Mouse (Mus musculus) limb, embryonic 13.5 days (tissue): ENCODE measurements at regions not wholly inside any gene's neighbourhood (a gene's known extent, or its start where the extent isn't known, plus 50 kb on each side); places are given as distances from the start of the nearest gene placed in this dataset.

Source experiments
- ATAC-seq: fragments of 200-750 bp; cut with Nextera tagmentation; 2 replicates; pipeline ENCODE4 v1.8.0; 2017; ENCODE audit warnings: low read depth, moderate number of reproducible peaks, moderate TSS enrichment; ENCODE audit not compliant: low FRiP score
- H3K27ac ChIP-seq: fragments of 300-500 bp; sonication (generic); 2 replicates; pipeline ENCODE4 v1.5.1; 2015; ENCODE audit warnings: inconsistent platforms, mild to moderate bottlenecking, moderate library complexity
- H3K27me3 ChIP-seq: fragments of 300-500 bp; sonication (generic); 2 replicates; pipeline ENCODE4 v1.6.1; 2015; ENCODE audit warnings: mild to moderate bottlenecking, inconsistent platforms
- H3K36me3 ChIP-seq: fragments of 300-500 bp; sonication (generic); 2 replicates; pipeline ENCODE4 v1.6.1; 2015; ENCODE audit warnings: inconsistent platforms, mild to moderate bottlenecking, moderate library complexity
- H3K4me1 ChIP-seq: fragments of 300-500 bp; sonication (generic); 2 replicates; pipeline ENCODE4 v1.6.1; 2015; ENCODE audit warnings: inconsistent platforms
- H3K4me2 ChIP-seq: fragments of 300-500 bp; sonication (generic); replicated peaks from 2 replicates; pipeline ENCODE4 v1.6.1; 2015; ENCODE audit warnings: inconsistent platforms, mild to moderate bottlenecking, moderate library complexity
- H3K4me3 ChIP-seq: fragments of 300-500 bp; sonication (generic); 2 replicates; pipeline ENCODE4 v1.5.1; 2015; ENCODE audit warnings: moderate library complexity, mild to moderate bottlenecking, inconsistent platforms
- H3K9ac ChIP-seq: fragments of 300-500 bp; sonication (generic); 2 replicates; pipeline ENCODE4 v1.6.1; 2015; ENCODE audit warnings: mild to moderate bottlenecking, inconsistent platforms
- H3K9me3 ChIP-seq: fragments of 300-500 bp; sonication (generic); 2 replicates; pipeline ENCODE4 v1.6.1; 2016; ENCODE audit warnings: inconsistent platforms
- WGBS: fragments of 180-500 bp; shearing (Covaris S2); methylation state at CpG from one replicate; pipeline ENCODE4 v1.1.7; 2015; 5-methylcytosine and 5-hydroxymethylcytosine counted together

- no peak for ATAC-seq
- H3K27ac ChIP-seq, result no peak overlapping the region
- H3K36me3 ChIP-seq, result no peaks in the 10 kb centered on the region
- H3K27me3 ChIP-seq, result no peaks in the 10 kb centered on the region
- peaks cover 37% of the 10 kb centered on the region for H3K4me1 ChIP-seq
- H3K4me2 ChIP-seq, result no peak overlapping the region
- H3K9ac ChIP-seq, result no peak overlapping the region
- no peaks in the 10 kb centered on the region for H3K9me3 ChIP-seq
- no peak overlapping the region for H3K4me3 ChIP-seq
- WGBS, result 76% methylated on average over 6 of the region's 6 CpGs
Measured at GRCm38 (mm10) chr12:79961076-79961475, 151.7 kb downstream of the Zfp36l1 start.

GRCm38 (mm10) chr12:79960446-79960845 is 152.4 kb downstream of the Zfp36l1 start:
- H3K36me3 ChIP-seq, result no peaks in the 10 kb centered on the region
- ATAC-seq, result no peak
- 58% methylated on average over 4 of the region's 4 CpGs for whole genome bisulfite sequencing
- H3K4me1 ChIP-seq, result peaks cover 31% of the 10 kb centered on the region
- no peak overlapping the region for H3K4me3 ChIP-seq
- no peak overlapping the region for H3K9ac ChIP-seq
- H3K27me3 ChIP-seq, result no peaks in the 10 kb centered on the region
- H3K4me2 ChIP-seq, result no peak overlapping the region
- H3K9me3 ChIP-seq, result no peaks in the 10 kb centered on the region
- H3K27ac ChIP-seq, result 0 out of 2 replicates have a peak overlapping the region, but pooled peaks have one; percentile 6

GRCm38 (mm10) chr12:79959540-79960305 is 153.1 kb downstream of the Zfp36l1 start:
- 85% methylated on average over 14 of the region's 14 CpGs for WGBS
- H3K9ac ChIP-seq, result no peak overlapping the region
- H3K4me2 ChIP-seq, result no peak overlapping the region
- H3K27ac ChIP-seq, result no peak overlapping the region
- H3K27me3 ChIP-seq, result no peaks in the 10 kb centered on the region
- H3K4me3 ChIP-seq, result no peak overlapping the region
- H3K9me3 ChIP-seq, result no peaks in the 10 kb centered on the region
- ATAC-seq, result no peak
- peaks cover 23% of the 10 kb centered on the region for H3K4me1 ChIP-seq
- H3K36me3 ChIP-seq, result no peaks in the 10 kb centered on the region

- no peak overlapping the region for H3K27ac ChIP-seq
- H3K4me1 ChIP-seq, result peaks cover 19% of the 10 kb centered on the region
- H3K4me2 ChIP-seq, result no peak overlapping the region
- H3K9ac ChIP-seq, result no peak overlapping the region
- no peak overlapping the region for H3K4me3 ChIP-seq
- ATAC-seq, result no peak
- WGBS, result 74% methylated on average over 4 of the region's 4 CpGs
- H3K9me3 ChIP-seq, result no peaks in the 10 kb centered on the region
- no peaks in the 10 kb centered on the region for H3K36me3 ChIP-seq
- H3K27me3 ChIP-seq, result no peaks in the 10 kb centered on the region
Measured at GRCm38 (mm10) chr12:79957211-79957610, 155.6 kb downstream of the Zfp36l1 start.

GRCm38 (mm10) chr12:79956351-79956750 is 156.5 kb downstream of the Zfp36l1 start:
- no peak for ATAC-seq
- Histone ChIP-seq H3K4me1 (peaks cover 19% of the 10 kb centered on the region), H3K4me3 (no peak overlapping the region), H3K9ac (no peak overlapping the region), H3K36me3 (no peaks in the 10 kb centered on the region), H3K27ac (no peak overlapping the region), H3K4me2 (no peak overlapping the region), H3K9me3 (no peaks in the 10 kb centered on the region), H3K27me3 (no peaks in the 10 kb centered on the region)
- WGBS, result 79% methylated on average over 6 of the region's 6 CpGs

GRCm38 (mm10) chr12:79955501-79955900 is 157.3 kb downstream of the Zfp36l1 start:
- Histone ChIP-seq H3K4me2 (no peak overlapping the region), H3K4me3 (no peak overlapping the region), H3K27me3 (no peaks in the 10 kb centered on the region), H3K9me3 (no peaks in the 10 kb centered on the region), H3K36me3 (no peaks in the 10 kb centered on the region), H3K4me1 (peaks cover 14% of the 10 kb centered on the region), H3K27ac (no peak overlapping the region), H3K9ac (no peak overlapping the region)
- WGBS, result 82% methylated on average over 2 of the region's 2 CpGs
- no peak for ATAC-seq

GRCm38 (mm10) chr12:79950579-79951112 is 162.2 kb downstream of the Zfp36l1 start:
- H3K9me3 ChIP-seq, result no peaks in the 10 kb centered on the region
- no peak overlapping the region for H3K27ac ChIP-seq
- H3K27me3 ChIP-seq, result no peaks in the 10 kb centered on the region
- no peak for ATAC-seq
- H3K4me1 ChIP-seq, result peaks cover 13% of the 10 kb centered on the region
- no peak overlapping the region for H3K9ac ChIP-seq
- no peak overlapping the region for H3K4me2 ChIP-seq
- no peaks in the 10 kb centered on the region for H3K36me3 ChIP-seq
- no peak overlapping the region for H3K4me3 ChIP-seq
- 86% methylated on average over 7 of the region's 7 CpGs for WGBS

GRCm38 (mm10) chr12:79949101-79949824 is 163.6 kb downstream of the Zfp36l1 start:
- Histone ChIP-seq H3K4me2 (no peak overlapping the region), H3K9ac (no peak overlapping the region), H3K27ac (peak overlapping the region; percentile 65), H3K4me1 (peaks cover 26% of the 10 kb centered on the region), H3K4me3 (no peak overlapping the region), H3K36me3 (no peaks in the 10 kb centered on the region), H3K27me3 (no peaks in the 10 kb centered on the region), H3K9me3 (no peaks in the 10 kb centered on the region)
- ATAC-seq, result peak; percentile 85
- WGBS, result 33% methylated on average over 14 of the region's 14 CpGs

- Histone ChIP-seq H3K4me1 (peaks cover 43% of the 10 kb centered on the region), H3K27me3 (no peaks in the 10 kb centered on the region), H3K4me3 (no peak overlapping the region), H3K4me2 (no peak overlapping the region), H3K9ac (no peak overlapping the region), H3K27ac (0 out of 2 replicates have a peak overlapping the region, but pooled peaks have one; percentile 3), H3K9me3 (no peaks in the 10 kb centered on the region), H3K36me3 (no peaks in the 10 kb centered on the region)
- no peak for ATAC-seq
- WGBS, result 93% methylated on average over 4 of the region's 4 CpGs
Measured at GRCm38 (mm10) chr12:79947574-79947973, 165.2 kb downstream of the Zfp36l1 start.

GRCm38 (mm10) chr12:79946777-79947176 is 166.0 kb downstream of the Zfp36l1 start:
- Histone ChIP-seq H3K4me2 (no peak overlapping the region), H3K9me3 (no peaks in the 10 kb centered on the region), H3K27me3 (no peaks in the 10 kb centered on the region), H3K4me1 (peaks cover 51% of the 10 kb centered on the region), H3K27ac (no peak overlapping the region), H3K4me3 (no peak overlapping the region), H3K36me3 (no peaks in the 10 kb centered on the region), H3K9ac (no peak overlapping the region)
- no peak for ATAC-seq
- WGBS, result 90% methylated on average over 10 of the region's 10 CpGs

GRCm38 (mm10) chr12:79945899-79946298 is 166.9 kb downstream of the Zfp36l1 start:
- H3K27me3 ChIP-seq, result no peaks in the 10 kb centered on the region
- H3K27ac ChIP-seq, result no peak overlapping the region
- H3K4me2 ChIP-seq, result no peak overlapping the region
- no peak for ATAC-seq
- peaks cover 53% of the 10 kb centered on the region for H3K4me1 ChIP-seq
- no peak overlapping the region for H3K9ac ChIP-seq
- H3K9me3 ChIP-seq, result no peaks in the 10 kb centered on the region
- no peak overlapping the region for H3K4me3 ChIP-seq
- no peaks in the 10 kb centered on the region for H3K36me3 ChIP-seq
- 82% methylated on average over 4 of the region's 4 CpGs for WGBS

GRCm38 (mm10) chr12:79944714-79945493 is 167.9 kb downstream of the Zfp36l1 start:
- no peak for ATAC-seq
- peak overlapping the region; percentile 48 for H3K9ac ChIP-seq
- WGBS, result 23% methylated on average over 6 of the region's 6 CpGs

More at GRCm38 (mm10) chr12:79944714-79945493, 167.9 kb downstream of the Zfp36l1 start:
- peaks cover 50% of the 10 kb centered on the region for H3K4me1 ChIP-seq
- no peak overlapping the region for H3K4me2 ChIP-seq
- peak overlapping the region; percentile 59 for H3K27ac ChIP-seq
- no peak overlapping the region for H3K4me3 ChIP-seq
- H3K36me3 ChIP-seq, result no peaks in the 10 kb centered on the region
- H3K9me3 ChIP-seq, result no peaks in the 10 kb centered on the region
- no peaks in the 10 kb centered on the region for H3K27me3 ChIP-seq
